Mouse (Mus musculus) limb, embryonic 10.5 days (tissue): ENCODE measurements at regions not wholly inside any gene's neighbourhood (a gene's known extent, or its start where the extent isn't known, plus 50 kb on each side); places are given as distances from the start of the nearest gene placed in this dataset.

Experiments
- DNase-seq: peaks from one replicate; pipeline ENCODE4 v3.0.0-alpha.2; 2017; ENCODE audit warnings: low spot score
- H3K27ac ChIP-seq: fragments of 300-500 bp; sonication (generic); 2 replicates; pipeline ENCODE4 v1.5.1; 2016; ENCODE audit warnings: mild to moderate bottlenecking
- H3K27me3 ChIP-seq: fragments of 300-500 bp; sonication (generic); 2 replicates; pipeline ENCODE4 v1.6.1; 2016; ENCODE audit warnings: low read depth, mild to moderate bottlenecking; ENCODE audit not compliant: poor library complexity, severe bottlenecking
- H3K36me3 ChIP-seq: fragments of 300-500 bp; sonication (generic); 2 replicates; pipeline ENCODE4 v1.6.1; 2016; ENCODE audit warnings: mild to moderate bottlenecking, moderate library complexity
- H3K4me1 ChIP-seq: fragments of 300-500 bp; sonication (generic); 2 replicates; pipeline ENCODE4 v1.6.1; 2016
- H3K4me3 ChIP-seq: fragments of 300-500 bp; sonication (generic); 2 replicates; pipeline ENCODE4 v1.5.1; 2016; ENCODE audit warnings: mild to moderate bottlenecking, moderate library complexity
- H3K9me3 ChIP-seq: fragments of 300-500 bp; sonication (generic); replicated peaks from 2 replicates; pipeline ENCODE4 v1.6.1; 2016; ENCODE audit warnings: mild to moderate bottlenecking
- WGBS: fragments of 180-500 bp; shearing (Covaris S2); methylation state at CpG from one replicate; pipeline ENCODE4 v1.1.7; 2016; 5-methylcytosine and 5-hydroxymethylcytosine counted together

- H3K4me1 ChIP-seq: no peaks in the 10 kb centered on the region
- no peak for DNase-seq
- no peak overlapping the region for H3K4me3 ChIP-seq
- no peaks in the 10 kb centered on the region for H3K9me3 ChIP-seq
- no peaks in the 10 kb centered on the region for H3K27me3 ChIP-seq
- H3K36me3 ChIP-seq: no peaks in the 10 kb centered on the region
- WGBS: 91% methylated on average over 1 of the region's 1 CpGs
- H3K27ac ChIP-seq: no peak overlapping the region
These were observed 103.5 kb downstream of the Ids start for GRCm38 (mm10) chrX:70261360-70261759.

- no peak overlapping the region for H3K4me3 ChIP-seq
- WGBS: 86% methylated on average over 1 of the region's 1 CpGs
- no peaks in the 10 kb centered on the region for H3K4me1 ChIP-seq
- DNase-seq: no peak
- no peak overlapping the region for H3K27ac ChIP-seq
- H3K36me3 ChIP-seq: no peaks in the 10 kb centered on the region
- no peaks in the 10 kb centered on the region for H3K27me3 ChIP-seq
- H3K9me3 ChIP-seq: no peaks in the 10 kb centered on the region
These were observed 148.9 kb downstream of the Ids start for GRCm38 (mm10) chrX:70216011-70216410.

DNA sequence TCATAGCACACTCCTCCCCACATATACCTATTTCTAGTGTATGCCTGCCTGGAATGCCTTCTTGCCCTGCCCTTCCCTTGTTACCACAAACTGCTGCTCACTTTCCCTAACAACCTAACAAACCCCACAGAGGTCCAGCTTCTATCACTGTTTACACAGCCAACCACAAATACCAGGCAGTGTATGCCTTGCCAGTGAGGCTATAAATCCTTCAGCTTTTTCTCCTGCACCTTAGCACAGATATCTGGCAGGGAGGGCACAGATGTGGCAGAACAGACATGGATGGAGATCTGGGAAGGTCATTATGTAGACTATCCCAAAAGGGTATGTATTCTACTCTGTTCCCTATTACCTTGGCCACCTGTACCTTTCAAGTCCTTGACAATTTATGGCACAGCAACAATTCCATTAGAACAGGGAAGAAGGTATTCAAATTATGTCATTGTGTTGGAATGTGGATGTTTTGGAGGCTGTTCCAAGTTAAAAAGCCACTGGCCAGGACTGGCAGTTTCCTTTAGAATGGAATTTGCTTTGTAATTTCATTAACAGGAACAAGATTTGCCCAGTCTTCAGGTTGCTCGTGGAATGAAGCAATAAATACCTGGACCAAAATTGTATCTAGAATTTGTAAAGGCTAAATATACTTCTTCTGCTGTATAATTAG is 180.3 kb downstream of the Ids start:
- no peak for DNase-seq
- H3K27me3 ChIP-seq: no peaks in the 10 kb centered on the region
- no peaks in the 10 kb centered on the region for H3K9me3 ChIP-seq
- H3K27ac ChIP-seq: no peak overlapping the region
- H3K36me3 ChIP-seq: no peaks in the 10 kb centered on the region
- no peak overlapping the region for H3K4me3 ChIP-seq
- 80% methylated on average over 1 of the region's 1 CpGs for WGBS
- no peaks in the 10 kb centered on the region for H3K4me1 ChIP-seq

GRCm38 (mm10) chrX:70169737-70170136 is 195.1 kb downstream of the Ids start:
- H3K9me3 ChIP-seq: no peaks in the 10 kb centered on the region
- no peaks in the 10 kb centered on the region for H3K27me3 ChIP-seq
- no peaks in the 10 kb centered on the region for H3K4me1 ChIP-seq
- H3K4me3 ChIP-seq: no peak overlapping the region
- 76% methylated on average over 2 of the region's 2 CpGs for WGBS
- DNase-seq: no peak
- H3K27ac ChIP-seq: no peak overlapping the region
- no peaks in the 10 kb centered on the region for H3K36me3 ChIP-seq

GRCm38 (mm10) chrX:70161011-70161410 is 203.9 kb downstream of the Ids start:
- WGBS: 30% methylated on average over 4 of the region's 4 CpGs
- H3K27ac ChIP-seq: no peak overlapping the region
- no peaks in the 10 kb centered on the region for H3K36me3 ChIP-seq
- no peak overlapping the region for H3K4me3 ChIP-seq
- no peaks in the 10 kb centered on the region for H3K9me3 ChIP-seq
- peak; percentile 31 for DNase-seq
- no peaks in the 10 kb centered on the region for H3K27me3 ChIP-seq
- no peaks in the 10 kb centered on the region for H3K4me1 ChIP-seq
